Mouse (Mus musculus) frontal cortex, adult (tissue): Measurements from ENCODE around the gene Ina.
A peak's percentile ranks its signal among the peaks of the same experiment; 100 is the strongest.
"Not testable (repeated sequence)": the region's sequence is repeated elsewhere in the genome, so short reads cannot be mapped to it uniquely, and the experiment has no call there.

Source experiments
- ATAC-seq: cut with Nextera tagmentation; 2 replicates; pipeline ENCODE4 v1.9.2; 2017; ENCODE audit warnings: mild to moderate bottlenecking, moderate library complexity, mixed read lengths; ENCODE audit not compliant: low TSS enrichment

Gene Ina

DNA sequence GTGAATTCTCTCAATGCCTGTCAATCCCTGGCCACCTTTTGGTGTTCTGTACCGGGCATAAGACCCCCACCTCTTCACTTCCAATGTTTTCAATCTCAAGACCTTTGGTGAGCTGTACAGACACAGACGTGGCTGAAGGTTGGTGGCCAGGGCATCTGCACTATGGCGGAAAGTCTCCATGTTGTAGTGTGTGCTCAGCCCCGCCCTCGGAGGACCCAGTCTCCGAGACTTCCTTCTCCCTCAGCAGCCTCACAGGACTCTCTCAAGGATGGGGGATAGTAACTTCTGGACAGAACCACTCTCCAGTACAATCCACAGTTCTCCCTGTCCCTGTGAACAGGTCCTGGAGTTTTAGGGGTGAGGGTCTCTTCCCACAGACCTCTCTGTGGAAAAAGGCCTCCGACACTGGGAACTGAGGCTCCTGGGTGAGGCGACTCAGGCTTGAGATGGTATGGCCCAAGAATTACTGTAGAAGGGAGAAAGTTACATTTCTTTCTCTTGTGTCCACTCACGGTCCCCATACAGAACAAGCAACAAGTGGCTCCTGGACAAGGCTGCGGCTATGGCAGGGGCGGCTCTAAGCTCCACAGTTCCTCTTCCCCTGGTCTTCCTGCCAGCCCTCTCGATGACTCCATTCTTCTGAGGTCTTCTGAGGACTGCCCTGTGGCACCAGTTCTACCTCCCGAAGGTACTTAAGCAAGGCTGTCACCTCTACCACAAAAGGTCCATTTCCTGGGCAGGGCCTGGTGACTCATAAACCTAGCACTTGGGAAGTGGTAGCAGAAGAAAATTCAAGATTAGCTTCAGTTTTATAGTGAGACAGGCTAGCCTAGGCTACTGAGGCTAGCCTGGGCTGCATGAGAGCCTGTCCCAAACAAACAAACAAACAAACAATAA is 29.5 kb upstream of the Ina start:
- no peak for ATAC-seq

DNA sequence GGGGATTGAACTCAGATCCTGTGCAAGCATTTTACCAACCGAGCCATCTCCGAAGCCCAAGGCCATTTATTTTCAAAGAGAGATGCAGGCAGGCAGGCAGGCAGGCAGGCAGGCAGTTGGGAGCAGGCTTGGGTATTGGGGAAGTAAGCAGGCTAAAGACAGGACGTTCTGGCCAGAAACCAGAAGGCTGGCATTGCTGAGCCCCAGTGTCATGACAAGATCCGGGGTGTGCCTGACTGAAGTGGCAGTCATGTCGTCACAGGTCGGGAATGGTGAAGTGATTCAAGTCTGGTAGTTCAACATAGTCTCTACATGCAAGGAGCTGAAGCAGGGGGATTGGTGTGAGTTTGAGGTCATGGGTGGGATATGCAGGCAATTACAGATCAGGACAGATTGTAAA is 26.9 kb upstream of the Ina start:
- no peak for ATAC-seq

DNA sequence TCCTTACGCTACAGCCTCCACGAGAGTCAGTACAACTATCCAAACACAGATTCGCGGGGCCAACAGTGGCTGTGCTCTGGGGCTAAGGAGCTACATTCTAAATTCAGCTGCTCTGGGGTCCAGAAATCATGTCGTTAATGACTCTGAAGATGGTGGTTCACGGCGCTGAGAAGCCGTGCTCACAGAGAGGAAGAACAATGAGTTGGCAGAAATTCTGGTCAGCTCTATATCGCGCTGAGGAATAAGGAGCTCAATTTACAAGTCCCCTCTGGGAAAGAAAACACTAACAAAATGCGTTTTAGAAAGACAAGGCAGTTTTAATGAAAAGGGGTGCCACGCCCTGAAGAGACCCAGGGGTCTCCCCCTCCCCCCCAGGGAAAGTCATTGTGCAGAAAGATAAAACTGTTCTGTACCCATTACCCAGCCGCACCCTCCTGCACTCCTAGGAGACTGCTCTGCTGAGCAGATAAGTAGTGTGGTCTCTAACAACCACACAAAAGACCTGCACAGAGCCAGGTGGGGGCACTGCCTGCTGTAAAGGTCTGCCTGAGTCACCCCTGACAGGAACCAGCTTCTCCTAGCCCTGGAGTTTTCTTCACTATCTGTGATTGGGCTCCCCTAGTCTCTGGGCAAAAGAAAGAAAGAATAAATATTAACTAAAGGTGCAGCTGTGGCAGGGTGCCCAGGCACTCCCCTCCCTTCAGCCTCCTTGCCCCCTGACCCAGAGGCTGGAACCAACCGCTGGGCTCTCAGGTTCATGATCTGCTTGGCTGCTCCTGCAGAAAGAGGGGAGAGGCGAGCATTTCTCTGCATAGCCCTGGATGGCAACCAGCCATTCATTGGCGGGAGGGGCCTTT is 26.0 kb upstream of the Ina start:
- ATAC-seq = no peak

DNA sequence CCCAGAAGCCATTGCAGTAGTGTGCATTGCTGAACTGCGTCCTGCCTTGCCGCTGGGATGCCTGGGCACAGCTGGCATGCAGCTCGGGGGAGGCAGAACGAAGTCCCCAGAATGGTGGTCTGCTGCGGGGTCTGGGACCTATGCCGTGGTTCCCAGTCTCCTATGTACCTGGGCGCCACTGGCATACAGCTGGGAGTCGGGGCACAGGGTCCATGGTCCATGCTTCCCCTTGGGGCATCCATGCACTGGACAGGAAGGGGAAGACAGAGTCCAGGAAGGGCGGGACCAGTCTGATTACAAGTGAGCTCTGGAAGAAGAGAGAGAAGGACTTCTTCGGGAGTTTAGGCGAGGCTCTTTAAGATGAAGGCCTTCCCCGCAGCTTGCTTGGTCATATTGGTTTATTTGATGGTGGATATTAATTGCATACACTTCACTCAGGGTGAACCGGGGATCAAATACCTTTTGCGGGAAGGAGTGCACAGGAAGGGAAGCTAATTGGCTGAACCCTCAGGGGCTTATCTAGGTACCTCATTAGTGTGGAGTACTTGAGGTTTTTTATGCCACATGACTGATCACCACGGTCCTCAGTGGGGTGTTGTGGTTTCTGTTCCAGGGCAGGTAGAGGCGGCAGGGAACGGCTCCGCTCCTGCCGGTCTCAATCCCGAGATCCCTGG is 24.9 kb upstream of the Ina start:
- no peak for ATAC-seq

DNA sequence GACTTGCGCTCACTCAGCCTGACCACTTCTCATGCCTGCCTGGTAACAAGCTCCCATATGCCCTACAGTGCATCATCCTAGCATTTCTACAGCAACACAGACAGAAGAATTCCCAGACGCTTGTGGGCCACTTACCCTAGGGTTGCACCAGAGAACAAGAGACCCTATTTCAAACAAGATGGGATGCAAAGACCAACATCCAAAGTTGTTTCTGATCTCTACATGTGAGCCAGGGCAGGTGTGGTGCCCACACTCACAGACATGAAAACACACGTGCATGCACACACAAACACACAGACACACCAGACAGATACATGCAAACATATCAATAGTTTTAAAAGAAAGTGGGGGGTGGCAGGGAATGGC is 24.4 kb upstream of the Ina start:
- no peak for ATAC-seq

DNA sequence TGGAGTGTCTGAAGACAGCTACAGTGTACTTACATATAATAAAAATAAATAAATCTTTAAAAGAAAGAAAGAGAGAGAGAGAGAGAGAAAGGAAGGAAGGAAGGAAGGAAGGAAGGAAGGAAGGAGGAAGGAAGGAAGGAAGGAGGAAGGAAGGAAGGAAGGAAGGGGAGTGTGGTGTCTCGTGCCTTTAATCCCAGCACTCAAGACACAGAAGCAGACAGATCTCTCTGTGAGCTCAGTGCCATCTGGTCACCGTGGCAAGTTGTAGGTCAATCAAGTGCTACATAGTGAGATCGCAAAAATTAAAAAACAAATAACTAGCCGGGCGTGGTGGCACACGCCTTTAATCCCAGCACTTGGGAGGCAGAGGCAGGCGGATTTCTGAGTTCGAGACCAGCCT is 23.9 kb upstream of the Ina start:
- not testable (repeated sequence) for ATAC-seq

DNA sequence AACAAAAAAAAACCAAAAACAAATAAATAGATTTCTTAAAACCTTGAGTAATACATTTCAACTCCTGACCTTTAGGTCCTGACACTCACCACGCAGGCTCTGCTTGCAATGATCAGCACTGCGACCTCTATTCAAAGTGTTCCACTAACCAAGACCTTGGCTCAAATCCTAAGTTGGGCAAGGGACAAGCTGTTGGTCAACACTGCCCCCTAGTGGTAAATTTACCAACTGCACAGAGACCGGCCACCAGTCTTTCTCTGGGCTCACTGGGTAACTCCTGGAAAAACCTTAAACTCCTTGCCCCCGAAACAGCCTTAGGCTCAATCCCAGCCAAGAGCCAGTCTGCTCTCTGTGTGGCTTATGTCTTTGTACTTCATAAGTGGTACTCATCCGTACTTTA is 23.4 kb upstream of the Ina start:
- ATAC-seq = peak; percentile 41; the same call in 1 of the 2 replicates

DNA sequence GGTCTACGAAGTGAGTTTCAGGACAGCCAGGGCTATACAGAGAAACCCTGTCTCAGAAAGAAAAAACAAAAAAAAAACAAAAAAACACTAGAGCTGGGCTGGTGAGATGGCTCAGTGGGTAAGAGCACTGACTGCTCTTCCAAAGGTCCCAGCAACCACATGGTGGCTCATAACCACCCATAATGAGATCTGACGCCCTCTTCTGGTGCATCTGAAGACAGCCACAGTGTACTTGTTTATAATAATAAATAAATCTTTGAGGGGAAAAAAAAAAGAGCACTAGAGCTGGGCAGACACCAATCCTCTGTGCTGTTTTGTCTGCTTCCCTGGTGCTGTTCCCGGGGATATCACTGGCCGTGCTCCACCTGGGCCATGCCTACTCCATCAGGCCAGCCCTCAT is 22.2 kb upstream of the Ina start:
- ATAC-seq = not testable (repeated sequence)

DNA sequence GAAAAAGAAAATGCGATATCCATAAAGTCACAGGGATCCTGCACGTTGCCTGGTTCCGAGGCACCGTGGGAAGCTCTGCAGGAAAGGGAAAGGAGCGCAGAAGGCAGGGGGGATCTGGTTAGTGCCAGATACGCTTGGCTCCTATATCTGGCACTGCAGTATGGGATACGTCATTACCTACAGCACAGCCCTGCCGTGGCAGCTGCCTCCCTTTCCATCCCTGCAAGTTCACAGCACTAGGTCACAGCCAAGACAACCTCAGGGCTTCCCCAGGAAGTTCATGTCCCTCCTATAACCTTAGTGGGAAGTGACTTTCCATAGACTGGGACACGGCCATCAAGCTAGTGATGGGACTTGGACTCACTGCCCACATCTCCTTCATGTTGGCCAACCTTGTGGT is 18.4 kb upstream of the Ina start:
- ATAC-seq = peak; percentile 45; the same call in 1 of the 2 replicates

DNA sequence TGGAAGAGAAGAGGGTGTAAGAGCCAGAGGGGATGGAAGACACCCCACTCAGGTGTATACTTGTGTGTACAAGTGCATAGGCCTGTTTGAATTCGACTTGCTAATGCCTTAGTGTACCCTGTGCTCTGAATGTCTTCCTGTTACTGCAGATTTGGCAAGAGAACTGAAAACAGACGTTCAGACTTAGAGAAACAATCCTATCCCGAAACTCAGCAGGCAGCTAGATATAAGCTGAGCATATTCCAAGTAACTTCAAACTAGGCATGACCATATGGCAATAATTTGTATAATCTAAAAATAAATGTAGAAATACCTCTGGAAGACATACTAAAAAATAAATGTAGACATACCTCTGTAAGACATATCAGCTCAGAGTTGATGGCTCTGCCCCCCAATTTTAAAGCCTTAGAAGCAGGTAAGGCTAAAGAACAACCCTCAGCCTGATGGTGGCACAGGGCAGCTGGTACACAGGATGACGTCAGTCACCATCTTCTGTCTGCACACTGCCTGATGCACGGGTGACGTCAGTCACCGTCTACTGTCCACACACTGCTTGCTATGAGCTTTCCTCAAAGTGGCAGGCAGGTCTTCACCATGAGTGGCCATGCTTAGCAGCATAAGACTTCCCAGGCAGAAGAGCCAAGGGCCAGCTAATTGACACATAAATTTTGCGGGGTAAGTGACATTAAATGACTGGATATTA is 16.2 kb upstream of the Ina start:
- peak; percentile 68 for ATAC-seq

DNA sequence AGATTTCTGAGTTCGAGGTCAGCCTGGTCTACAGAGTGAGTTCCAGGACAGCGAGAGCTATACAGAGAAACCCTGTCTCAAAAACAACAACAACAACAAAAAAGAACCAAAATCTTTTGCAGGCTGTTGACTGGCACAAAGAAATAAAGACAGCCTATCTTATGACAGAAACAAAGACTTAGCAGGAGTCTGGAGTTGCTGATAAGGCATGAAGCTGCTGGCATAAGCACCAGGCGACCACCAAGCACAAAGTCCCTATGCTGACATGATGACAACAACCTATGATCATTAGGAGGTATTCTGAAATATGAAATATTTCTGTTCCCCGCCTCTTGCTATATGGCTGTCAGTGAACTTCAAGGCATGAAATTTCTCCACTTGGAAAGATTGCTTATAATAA is 15.5 kb upstream of the Ina start:
- ATAC-seq = no peak

DNA sequence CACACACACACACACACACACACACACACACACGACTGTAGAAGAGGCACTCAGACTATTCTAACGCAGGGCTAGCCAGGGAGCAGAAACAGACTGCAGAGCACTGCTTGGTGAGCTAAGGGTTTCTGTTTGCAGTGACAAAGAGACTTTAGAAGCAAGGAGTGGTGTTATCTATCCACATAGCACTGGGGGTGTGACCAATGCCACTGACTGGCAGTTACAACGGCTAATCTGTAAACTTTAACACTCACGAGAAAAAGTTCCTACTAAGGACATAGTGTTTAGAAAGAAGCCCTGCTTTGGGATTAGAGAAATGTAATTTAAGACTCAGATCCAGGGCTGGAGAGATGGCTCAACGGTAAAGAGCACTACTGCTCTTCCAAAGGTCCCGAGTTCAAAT is 14.7 kb upstream of the Ina start:
- no peak for ATAC-seq

DNA sequence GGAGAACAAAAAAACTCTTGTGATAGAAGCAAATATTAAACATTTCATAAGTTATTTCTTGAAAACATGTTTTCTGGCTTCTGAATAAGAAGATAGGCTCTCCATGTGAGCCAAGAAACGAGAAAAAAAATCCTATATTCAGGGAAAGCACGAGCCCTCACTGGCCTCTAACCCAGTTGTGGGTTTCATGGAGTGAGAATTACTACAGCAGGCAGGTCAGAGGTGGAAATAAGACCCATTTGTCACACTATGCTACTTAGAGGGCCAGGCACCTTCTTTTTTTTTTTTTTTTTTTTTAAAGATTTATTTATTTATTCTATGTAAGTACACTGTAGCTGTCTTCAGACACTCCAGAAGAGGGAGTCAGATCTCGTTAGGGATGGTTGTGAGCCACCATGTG is 14.1 kb upstream of the Ina start:
- ATAC-seq = not testable (repeated sequence)

DNA sequence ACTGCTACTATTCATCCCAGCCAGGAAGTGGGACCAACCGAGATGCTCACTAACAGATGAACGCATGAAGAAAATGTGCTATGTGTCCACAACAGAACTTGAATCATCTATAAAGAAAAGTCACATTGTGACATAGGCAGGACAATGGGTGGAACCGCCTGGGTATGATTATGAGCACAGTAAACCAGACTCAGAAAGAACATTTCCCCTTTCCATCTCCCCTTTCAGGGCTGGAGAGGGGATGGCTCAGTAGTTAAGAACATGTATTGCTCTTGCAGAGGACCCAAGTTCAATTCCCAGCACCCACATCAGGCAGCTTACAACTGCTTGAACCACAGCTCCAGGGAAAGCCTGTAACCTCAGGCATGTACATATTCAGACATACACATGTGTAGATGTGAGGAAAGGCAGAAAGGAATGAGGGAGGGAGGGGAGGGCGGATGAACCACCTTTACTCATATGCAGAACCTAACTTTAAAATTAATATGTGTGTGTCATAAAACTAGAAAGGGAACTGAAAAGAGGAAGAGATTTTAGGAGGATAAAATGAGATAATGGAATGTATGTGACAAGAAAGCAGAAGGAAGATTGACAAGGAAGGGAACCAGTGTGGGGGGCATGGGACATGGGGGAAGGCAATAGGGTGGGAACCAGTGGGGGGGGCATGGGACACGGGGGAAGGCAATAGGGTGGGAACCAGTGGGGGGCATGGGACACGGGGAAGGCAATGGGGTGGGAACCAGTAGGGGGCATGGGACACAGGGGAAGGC is 10.6 kb upstream of the Ina start:
- ATAC-seq = no peak

DNA sequence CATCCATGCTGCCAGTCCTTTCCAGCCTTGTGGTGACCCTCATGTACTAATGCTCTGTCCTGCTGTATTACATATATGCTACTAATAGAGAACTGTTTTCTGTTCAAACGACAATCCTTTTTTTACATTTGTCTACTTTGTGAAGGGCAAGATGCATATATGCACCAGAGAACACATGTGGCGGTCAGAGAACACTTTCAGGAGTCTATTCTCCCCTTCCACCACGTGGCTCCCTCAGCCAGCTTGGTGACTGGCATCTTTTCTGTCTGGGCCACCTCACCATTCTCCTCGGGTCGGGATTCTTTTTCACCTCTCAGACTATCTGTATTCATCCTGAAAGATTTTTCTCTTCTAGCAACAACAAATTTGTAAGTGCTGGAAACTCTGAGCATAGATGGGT is 8.6 kb upstream of the Ina start:
- ATAC-seq = no peak

DNA sequence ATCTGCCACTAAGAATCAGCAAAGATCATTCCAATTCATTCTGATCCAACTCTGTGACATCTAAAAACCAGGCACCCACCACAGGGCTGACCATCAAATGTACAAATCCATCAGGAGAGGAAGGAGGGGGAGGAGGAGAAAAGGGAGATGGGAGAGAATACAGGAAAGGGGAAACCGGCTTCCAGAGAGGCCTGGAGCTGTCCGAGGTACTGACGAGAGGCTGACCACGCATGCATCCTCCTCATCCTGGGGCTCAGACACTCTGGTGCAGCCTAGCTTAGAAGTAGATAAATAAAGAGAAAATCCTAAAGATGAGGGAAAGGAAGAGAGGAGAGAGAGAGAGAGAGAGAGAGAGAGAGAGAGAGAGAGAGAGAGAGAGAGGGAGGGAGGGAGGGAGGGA is 8.2 kb upstream of the Ina start:
- no peak for ATAC-seq

DNA sequence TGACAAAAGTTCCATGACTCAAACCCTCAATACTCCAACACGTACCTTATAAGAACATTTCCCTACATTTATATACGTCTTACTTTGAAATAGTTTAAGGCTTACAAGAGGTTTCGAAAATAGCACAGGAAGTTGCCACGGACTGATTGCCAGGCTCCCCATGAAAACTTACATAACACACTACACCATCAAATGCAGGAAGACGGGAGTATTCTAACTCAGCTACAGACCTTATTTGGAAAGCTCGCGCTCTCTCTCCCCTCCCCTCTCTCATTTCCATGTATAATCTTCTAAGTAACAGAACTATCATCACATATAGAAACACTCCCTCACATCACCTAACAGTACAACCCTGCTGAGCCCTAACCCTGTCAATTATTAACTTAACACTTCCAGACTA is 5.1 kb upstream of the Ina start:
- peak; percentile 70 for ATAC-seq

DNA sequence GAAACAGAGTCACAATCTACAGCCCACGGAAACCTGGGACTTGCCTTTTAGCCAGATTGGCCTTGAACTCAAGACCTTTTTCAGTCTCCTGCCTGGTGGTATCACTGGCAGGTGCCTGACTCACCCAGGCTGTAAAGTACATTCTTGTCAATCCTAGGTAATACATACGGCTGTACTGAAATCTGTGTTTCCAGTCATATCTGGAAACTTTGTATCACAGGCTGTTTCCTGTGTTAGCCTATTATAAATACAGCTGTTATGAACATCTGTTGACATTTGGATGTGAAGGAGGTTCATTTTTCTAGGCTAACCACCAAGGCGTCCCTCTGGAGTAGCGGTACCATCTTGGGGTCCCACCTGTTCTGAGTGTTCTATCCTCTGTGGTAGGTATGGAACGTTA is 4.6 kb upstream of the Ina start:
- ATAC-seq = no peak

DNA sequence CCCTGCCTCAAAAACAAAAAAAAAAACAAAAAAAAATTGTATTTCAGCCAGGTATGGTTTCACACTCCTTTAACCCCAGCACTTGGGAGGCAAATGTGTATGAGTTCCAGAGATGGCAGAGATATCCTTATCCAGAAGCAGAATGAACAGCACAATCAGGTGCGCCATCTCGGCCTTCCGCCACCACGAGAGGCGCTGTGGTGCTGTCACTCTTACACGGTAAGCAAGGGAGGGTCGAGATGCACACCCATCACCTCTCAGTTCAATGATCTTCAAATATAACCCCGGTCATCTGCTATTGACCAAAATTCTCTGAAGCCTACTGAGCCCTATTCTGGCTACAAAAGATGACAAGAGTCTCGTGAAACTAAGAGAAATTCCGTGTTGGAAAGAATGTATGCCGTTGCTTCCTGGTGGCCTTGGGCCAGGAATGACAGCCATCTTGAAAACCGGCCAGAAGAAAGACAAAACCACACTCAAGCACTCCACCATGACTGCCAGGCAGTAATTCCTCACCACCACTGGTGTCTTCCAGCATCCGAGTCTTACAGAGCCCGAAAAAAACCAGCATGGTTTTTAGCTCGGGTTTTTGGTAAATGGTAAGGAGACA is 1.9 kb upstream of the Ina start:
- no peak for ATAC-seq

DNA sequence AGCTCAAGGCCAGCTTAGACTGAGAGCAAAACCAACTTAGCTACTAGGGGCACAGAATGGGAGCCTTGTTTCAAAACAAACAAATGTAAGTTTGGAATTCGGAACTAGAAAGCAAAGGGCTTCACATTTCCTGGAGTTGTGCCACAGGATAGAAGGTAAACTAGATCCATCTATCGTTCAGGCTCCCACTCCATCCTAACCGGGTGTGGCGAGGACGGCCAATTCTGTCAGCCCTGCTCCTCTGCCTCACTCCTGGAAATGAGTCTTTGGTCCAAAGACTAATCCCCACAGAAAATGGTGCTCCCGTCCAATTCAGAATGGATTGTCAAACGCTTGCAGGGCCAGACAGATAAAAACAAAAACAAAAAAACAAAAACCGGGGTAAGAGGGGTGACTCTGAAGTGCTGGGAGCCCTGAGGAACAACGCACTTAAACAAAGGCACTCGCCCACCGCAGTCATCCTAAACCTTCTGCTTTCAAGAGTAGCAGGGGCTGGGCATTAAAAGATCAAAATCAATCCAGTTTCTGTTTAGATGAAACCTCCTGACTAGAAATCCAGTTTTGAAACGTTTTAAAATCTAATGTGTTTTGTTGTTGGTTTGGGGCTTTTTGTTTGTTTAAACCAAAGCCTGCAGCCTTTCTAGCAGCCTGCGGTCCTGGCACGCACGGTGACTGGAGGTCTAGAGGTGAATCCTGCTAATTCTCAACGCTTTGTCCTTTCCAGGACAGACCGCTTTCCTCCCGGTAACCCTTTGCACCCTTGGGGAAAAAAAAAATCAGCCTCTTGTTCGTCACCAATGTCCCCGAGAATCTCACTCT is 949 bp upstream of the Ina start:
- ATAC-seq = no peak
